Mouse (Mus musculus): ENCODE results near the gene Pde6d. TPM values are rescaled to one million over a fixed set of nuclear protein-coding genes. Genes with fewer than 3 reads are reported as not detected.

Pde6d gene
- 10 to 100 TPM; 48.3 to 59.9 (median 53.5) TPM for total RNA-seq (2022)

GRCm38 (mm10) chr1:86582451-86583096 is at the start of gene Pde6d, which contains the start of gene Cops7b:
Gene Pde6d, minus strand, starts transcription at chr1:86582629.
Gene Cops7b, plus strand, starts transcription at chr1:86582904.
- peak; percentile 93 to 96 for DNase-seq (ENCODE audit: low spot score in 2 of 2)

DNA sequence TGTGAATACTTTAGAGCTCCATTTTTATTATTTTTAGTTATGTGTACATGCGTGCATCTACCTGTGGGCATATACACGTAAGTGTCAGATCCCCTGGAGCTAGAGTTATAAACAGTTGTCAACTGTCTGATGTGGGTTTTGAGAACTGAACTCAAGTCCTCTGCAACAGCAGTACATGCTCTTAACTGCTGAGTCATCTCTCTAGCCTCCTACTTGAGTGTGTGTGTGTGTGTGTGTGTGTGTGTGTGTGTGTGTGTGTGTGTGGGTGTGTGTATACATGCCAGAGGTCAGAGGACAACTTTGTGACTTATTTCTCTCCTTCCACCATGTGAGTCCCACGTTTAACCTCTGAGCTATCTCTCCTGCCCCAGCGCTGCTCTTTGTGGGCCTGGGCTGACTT is 48.1 kb upstream of the Pde6d start:
- DNase-seq (ENCODE audit: low spot score in 2 of 2): no peak

- DNase-seq (ENCODE audit: low spot score in 2 of 2): no peak
Observed at GRCm38 (mm10) chr1:86629936-86630335, 47.5 kb upstream of the Pde6d start.

DNA sequence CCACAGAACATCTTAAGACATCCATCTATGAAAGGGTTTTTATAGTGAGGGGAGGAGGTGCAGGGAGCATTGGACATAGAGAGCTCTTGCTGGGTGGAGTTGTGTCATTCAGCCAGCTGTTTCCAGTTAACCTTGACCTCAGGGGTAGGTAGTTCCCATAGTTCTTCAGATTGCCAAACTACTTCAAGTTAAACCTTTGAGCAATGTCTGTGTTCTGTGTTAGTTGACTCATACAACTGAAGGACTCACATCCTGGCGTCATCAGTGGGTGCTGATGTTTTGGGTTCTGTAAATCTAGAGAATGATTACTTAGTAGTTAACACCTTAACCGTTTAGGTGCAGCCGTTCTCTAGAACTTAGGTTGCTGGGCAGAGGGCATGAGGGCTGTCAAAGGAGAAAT is 45.8 kb upstream of the Pde6d start:
- no peak for DNase-seq (ENCODE audit: low spot score in 2 of 2)

DNA sequence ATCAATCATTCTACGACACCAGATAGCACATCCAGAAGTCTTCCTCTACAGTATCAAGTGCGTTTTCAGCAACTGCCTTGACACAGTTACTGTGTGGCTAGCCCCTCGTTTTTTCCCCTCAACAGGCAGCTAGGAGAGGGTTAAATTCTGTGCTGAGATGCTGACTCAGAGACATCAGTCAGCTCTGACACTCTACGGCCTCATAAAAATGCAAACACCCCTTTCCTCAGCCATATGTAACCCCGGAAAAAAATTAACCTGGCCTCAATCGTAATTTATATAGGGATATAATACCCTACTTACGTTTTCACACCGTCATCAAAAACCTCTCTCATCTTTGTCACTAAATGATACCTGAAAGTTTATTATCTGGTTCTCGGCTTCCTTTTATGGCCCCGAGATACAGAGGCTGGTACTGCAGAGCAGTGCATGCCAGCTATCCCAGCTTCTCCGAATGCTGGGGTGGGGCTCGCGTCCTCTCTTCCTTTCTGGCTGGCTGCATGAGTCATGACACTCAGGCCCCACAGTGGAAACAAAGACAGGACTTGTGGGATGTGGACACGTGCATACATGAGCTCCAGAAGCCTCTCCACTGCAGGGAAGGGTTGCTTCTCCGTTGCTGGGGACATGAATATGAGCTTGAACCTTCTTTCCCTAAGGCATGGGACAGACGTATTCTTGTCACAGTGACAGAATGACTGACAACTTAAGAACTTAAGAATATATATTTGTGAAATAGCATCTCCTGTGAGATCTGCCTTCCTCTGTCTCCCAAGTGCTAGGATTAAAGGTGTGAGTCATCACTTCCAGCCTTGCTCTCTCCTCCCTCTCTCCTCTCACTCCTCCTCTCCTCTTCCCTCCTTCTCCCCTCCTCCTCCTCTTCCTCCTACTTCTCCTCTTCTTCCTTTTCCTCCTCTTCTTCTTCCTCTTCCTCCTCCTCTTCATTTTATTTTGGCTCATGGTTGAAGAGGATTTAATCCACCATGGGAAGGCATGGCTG is 40.9 kb upstream of the Pde6d start:
- DNase-seq (ENCODE audit: low spot score in 2 of 2): no peak

GRCm38 (mm10) chr1:86622296-86622695 is 39.9 kb upstream of the Pde6d start:
- DNase-seq (ENCODE audit: low spot score in 2 of 2): no peak

GRCm38 (mm10) chr1:86618454-86619125 is 36.2 kb upstream of the Pde6d start:
- peak; percentile 21 to 30 for DNase-seq (ENCODE audit: low spot score in 2 of 2)

DNA sequence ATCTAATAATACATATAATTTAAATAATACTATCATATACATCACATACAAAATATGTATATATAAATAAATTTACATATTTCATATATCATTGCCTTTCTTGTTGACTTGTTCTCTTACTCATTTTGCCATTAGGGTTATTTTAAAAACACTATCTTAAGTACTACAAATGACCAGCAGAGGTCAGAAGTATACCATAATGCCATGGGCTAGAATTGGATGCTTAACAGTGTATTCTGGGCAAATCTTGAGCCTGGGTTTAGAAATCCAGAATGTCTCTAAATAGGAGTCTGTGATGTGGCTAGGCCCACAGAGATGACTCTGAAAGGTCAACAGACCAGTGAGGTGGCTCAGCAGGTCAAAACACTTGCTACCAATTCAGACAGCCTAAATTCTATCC is 31.8 kb upstream of the Pde6d start:
- no peak for DNase-seq (ENCODE audit: low spot score in 2 of 2)

DNA sequence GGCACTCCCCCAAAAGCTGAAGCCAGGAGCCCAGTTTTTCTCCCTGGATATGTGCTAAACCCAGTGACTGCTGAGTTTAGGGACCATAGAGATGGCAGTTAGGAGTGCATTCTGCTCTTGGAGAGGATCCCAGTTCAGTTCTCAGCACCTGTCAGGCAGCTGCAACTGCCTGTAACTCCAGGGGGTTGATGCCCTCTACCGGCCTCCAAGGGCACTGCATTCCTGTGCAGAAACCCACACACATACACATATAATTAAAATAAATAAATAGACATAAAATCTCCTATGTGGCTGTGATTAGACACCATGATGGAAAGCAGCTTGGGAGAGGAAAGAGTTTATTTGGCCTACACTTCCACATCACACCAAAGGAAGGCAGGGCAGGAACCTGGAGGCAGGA is 29.7 kb upstream of the Pde6d start:
- DNase-seq (ENCODE audit: low spot score in 2 of 2): no peak

- no peak for DNase-seq (ENCODE audit: low spot score in 2 of 2)
Observed at GRCm38 (mm10) chr1:86610954-86611353, 28.5 kb upstream of the Pde6d start.

- DNase-seq (ENCODE audit: low spot score in 2 of 2): no peak
Observed at GRCm38 (mm10) chr1:86600117-86600516, 17.7 kb upstream of the Pde6d start.

GRCm38 (mm10) chr1:86598516-86598915 is 16.1 kb upstream of the Pde6d start:
- DNase-seq (ENCODE audit: low spot score in 2 of 2): no peak

DNA sequence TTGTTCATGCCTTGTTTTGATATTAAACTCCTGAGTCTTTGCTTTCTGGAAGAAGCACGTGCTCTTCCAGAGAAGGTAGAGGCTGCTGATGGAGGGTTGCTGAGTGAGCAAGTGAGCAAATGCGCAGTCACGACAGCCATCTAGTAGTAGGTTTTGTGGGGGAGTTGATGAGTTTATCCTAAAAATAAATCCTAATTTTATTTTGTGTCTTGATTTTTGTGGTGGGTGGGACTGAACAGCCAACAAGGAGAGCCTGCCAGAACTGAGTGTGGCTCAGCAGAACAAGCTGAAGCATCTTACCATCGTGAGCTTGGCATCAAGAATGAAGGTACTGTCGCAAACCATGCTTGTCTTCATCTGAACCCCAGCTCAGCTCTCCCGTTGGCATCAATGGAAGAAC is 14.1 kb upstream of the Pde6d start:
- peak in 1 of 2 experiments; percentile 49 for DNase-seq (ENCODE audit: low spot score in 2 of 2)

- DNase-seq (ENCODE audit: low spot score in 2 of 2): no peak
Observed at GRCm38 (mm10) chr1:86595315-86595714, 12.9 kb upstream of the Pde6d start.

DNA sequence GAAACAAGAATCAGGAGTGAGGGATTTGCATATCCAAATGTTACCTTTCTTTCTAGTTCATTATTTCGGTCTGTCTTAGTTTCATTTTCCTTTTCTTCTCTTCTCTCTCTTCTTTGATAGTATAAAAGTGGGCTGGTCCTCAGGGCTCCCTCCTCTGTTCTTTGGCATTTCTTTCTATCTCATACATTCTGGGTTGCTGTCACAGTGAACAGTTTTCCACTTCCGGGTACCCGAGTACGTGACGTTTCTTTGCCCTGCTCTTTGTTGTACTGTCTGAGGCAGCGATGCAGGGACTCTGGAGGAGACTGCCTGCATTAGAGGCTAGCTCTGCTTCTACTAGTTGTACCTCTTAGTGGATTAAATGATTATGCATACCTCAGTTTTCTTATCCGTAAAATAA is 12.1 kb upstream of the Pde6d start:
- no peak for DNase-seq (ENCODE audit: low spot score in 2 of 2)

DNA sequence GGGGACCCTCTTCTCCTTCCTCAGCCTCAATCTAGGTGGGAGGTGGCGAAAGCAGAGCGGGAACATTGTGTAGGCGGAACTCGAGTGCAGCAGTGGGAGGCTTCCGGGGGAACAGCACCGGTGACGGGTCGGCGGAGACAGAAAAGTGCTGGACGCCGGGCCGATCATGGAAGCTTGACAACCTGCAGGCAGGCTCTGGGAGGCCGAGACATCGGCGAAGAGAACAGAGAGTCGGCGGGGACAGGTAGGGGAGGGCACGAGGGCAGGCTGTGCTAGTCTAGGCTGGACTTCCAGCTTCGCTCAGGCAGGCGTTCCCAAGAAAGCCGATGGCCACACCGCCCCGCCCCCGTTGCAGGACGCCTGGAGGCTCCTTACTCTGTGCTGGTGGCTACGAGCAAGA is 4.6 kb upstream of the Pde6d start:
- peak; percentile 65 to 69 for DNase-seq (ENCODE audit: low spot score in 2 of 2)

DNA sequence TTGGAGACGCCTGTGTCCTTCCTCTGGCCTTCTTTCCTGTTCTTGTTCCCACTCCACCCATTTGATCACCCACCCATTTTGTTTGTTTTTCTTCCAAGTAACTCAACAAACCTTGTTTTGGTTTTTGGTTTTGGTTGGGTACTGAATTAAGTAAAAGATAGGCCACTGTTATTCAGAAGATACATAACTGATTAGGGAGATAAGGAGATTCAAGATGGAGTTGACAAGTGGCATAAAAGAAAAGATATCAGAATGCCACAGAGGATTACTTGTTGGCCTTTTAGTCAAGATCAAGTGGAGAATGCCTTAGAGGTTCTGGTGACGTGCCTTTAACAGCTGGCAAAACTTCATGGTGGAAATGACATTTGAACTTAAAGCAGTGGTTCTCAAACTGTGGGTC is 1.3 kb upstream of the Pde6d start:
- no peak for DNase-seq (ENCODE audit: low spot score in 2 of 2)

GRCm38 (mm10) chr1:86581692-86582450 is 558 bp downstream of the Pde6d start:
- DNase-seq (ENCODE audit: low spot score in 2 of 2): peak in 1 of 2 experiments; percentile 17

DNA sequence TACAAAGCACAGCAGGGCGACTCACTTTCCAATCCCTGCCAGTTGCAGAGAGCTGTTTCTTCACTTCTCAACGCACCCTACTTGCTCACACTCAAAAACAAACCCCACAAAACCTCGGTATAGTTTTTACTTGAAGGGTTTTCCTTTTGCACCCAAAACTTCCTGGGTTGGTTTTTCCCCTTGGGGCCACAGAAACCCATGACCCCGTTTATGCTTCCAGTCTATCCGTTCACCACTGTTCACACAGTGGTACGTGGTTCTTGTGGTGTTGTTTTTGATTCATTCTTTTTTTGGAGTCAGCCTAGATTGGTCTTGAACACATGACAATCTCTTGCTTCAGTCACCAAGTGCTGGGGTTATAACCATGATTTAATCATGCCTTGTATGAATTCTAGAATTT is 2.0 kb downstream of the Pde6d start:
- no peak for DNase-seq (ENCODE audit: low spot score in 2 of 2)

DNA sequence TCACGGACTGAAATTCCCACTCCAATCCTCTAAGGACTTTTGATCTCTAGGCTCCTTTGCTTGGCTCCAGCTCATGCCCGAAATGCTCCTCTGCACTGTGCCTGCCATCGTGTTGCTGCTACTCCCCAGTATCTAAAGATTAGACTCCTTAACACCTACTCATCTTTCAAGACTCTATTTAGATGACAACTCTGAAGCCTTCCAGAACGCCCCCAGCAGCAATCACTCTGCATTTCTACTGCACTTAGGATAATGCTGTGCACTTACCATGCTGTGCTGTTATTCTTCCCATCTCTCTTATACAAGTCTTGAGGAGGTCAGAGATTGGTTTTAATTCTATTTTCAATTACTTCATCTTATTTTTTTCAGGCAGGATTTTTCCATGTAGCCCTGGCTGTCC is 10.5 kb downstream of the Pde6d start:
- DNase-seq (ENCODE audit: low spot score in 2 of 2): no peak

DNA sequence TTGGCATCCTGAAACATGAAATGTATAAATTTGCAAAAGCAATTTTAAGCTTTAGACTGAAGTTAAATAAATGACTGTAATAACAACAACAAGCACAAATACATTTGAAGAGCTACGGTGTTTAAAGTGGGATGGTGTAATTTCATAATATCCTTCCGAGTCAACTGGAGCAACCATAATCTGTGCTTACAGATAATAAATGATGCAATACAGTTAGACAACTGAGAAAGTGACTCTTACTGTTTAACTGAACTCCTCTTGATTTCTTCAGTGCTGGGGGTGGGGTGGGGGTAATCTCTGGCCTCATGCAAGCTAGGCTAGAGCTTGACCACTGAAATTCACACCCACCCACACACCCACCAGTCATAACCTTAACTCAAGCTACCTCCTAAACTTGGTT is 11.0 kb downstream of the Pde6d start:
- DNase-seq (ENCODE audit: low spot score in 2 of 2): no peak

Measured in left cerebral cortex, adult 8-10 months (tissue).